Mouse (Mus musculus) intestine, embryonic 16.5 days (tissue): Measurements from ENCODE around the gene Dclk1. TPM values are rescaled to one million over a fixed set of nuclear protein-coding genes. Genes with fewer than 3 reads are reported as not detected.

Source experiments
- ATAC-seq: fragments of 200-750 bp; cut with Nextera tagmentation; 2 replicates; pipeline ENCODE4 v1.8.0; 2017; ENCODE audit warnings: moderate TSS enrichment, moderate library complexity
- H3K27ac ChIP-seq: fragments of 300-500 bp; sonication (generic); 2 replicates; pipeline ENCODE4 v1.5.1; 2014; ENCODE audit warnings: mild to moderate bottlenecking, low read length
- H3K27me3 ChIP-seq: fragments of 300-500 bp; sonication (generic); replicated peaks from 2 replicates; pipeline ENCODE4 v1.6.1; 2014; ENCODE audit warnings: low read length, control low read depth, mixed read lengths; ENCODE audit not compliant: control insufficient read depth, insufficient read depth
- H3K36me3 ChIP-seq: fragments of 300-500 bp; sonication (generic); 2 replicates; pipeline ENCODE4 v1.6.1; 2014; ENCODE audit warnings: low read length, control low read depth; ENCODE audit not compliant: control insufficient read depth, insufficient read depth
- H3K4me1 ChIP-seq: fragments of 300-500 bp; sonication (generic); 2 replicates; pipeline ENCODE4 v1.6.1; 2014; ENCODE audit warnings: low read length, control low read depth, mixed read lengths; ENCODE audit not compliant: control insufficient read depth, insufficient read depth
- H3K4me2 ChIP-seq: fragments of 300-500 bp; sonication (generic); 2 replicates; pipeline ENCODE4 v1.6.1; 2014; ENCODE audit warnings: low read depth, low read length, control low read depth
- H3K4me3 ChIP-seq: fragments of 300-500 bp; sonication (generic); 2 replicates; pipeline ENCODE4 v1.5.1; 2014; ENCODE audit warnings: mild to moderate bottlenecking, low read length
- H3K9ac ChIP-seq: fragments of 300-500 bp; sonication (generic); 2 replicates; pipeline ENCODE4 v1.6.1; 2014; ENCODE audit warnings: low read depth, low read length
- H3K9me3 ChIP-seq: fragments of 300-500 bp; sonication (generic); 2 replicates; pipeline ENCODE4 v1.6.1; 2016; ENCODE audit warnings: low read length, control low read depth; ENCODE audit not compliant: control insufficient read depth
- WGBS: fragments of 180-500 bp; shearing (Covaris S2); extraction: QIAGEN DNeasy Blood & Tissue Kit; methylation state at CpG from one replicate; pipeline ENCODE4 v1.1.7; 2014; 5-methylcytosine and 5-hydroxymethylcytosine counted together
- polyA plus RNA-seq: library from polyadenylated mRNA; unstranded; fragments of >200 nt; fragmentation: Nextera tagmentation; extraction: Ambion mirVana; gene quantifications from 2 replicates; pipeline ENCODE4 v1.2.1, GENCODE M21; 2015

The Dclk1 gene
- polyA plus RNA-seq, 1 experiment from 2014 or later = 11.6 TPM

- H3K4me1 ChIP-seq = no peaks in the 10 kb centered on the region
- H3K27me3 ChIP-seq = no peaks in the 10 kb centered on the region
- H3K9ac ChIP-seq = no peak overlapping the region
- H3K9me3 ChIP-seq = no peaks in the 10 kb centered on the region
- no peak for ATAC-seq
- no peak overlapping the region for H3K4me2 ChIP-seq
- 50% methylated on average over 8 of the region's 8 CpGs for WGBS
- H3K36me3 ChIP-seq = no peaks in the 10 kb centered on the region
- no peak overlapping the region for H3K27ac ChIP-seq
- no peak overlapping the region for H3K4me3 ChIP-seq
These were observed 178.4 kb downstream of the Dclk1 start for GRCm38 (mm10) chr3:55420436-55421083.

- H3K27me3 ChIP-seq = no peaks in the 10 kb centered on the region
- 31% methylated on average over 11 of the region's 11 CpGs for WGBS
- H3K27ac ChIP-seq = no peak overlapping the region
- H3K36me3 ChIP-seq = no peaks in the 10 kb centered on the region
- H3K4me3 ChIP-seq = no peak overlapping the region
- no peaks in the 10 kb centered on the region for H3K9me3 ChIP-seq
- H3K9ac ChIP-seq = no peak overlapping the region
- no peaks in the 10 kb centered on the region for H3K4me1 ChIP-seq
- ATAC-seq = no peak
- no peak overlapping the region for H3K4me2 ChIP-seq
These were observed 181.7 kb downstream of the Dclk1 start for GRCm38 (mm10) chr3:55423640-55424397.

- H3K4me1 ChIP-seq = no peaks in the 10 kb centered on the region
- H3K9ac ChIP-seq = no peak overlapping the region
- H3K27ac ChIP-seq = no peak overlapping the region
- no peak overlapping the region for H3K4me2 ChIP-seq
- no peaks in the 10 kb centered on the region for H3K36me3 ChIP-seq
- WGBS = 71% methylated on average over 2 of the region's 2 CpGs
- no peak overlapping the region for H3K4me3 ChIP-seq
- H3K27me3 ChIP-seq = no peaks in the 10 kb centered on the region
- H3K9me3 ChIP-seq = 0 out of 2 replicates have a peak, but pooled peaks cover 2% of the 10 kb centered on the region
- ATAC-seq = no peak
These were observed 187.9 kb downstream of the Dclk1 start for GRCm38 (mm10) chr3:55430022-55430549.

- Histone ChIP-seq H3K4me3 (no peak overlapping the region), H3K36me3 (no peaks in the 10 kb centered on the region), H3K9ac (no peak overlapping the region), H3K27ac (no peak overlapping the region), H3K9me3 (0 out of 2 replicates have a peak, but pooled peaks cover 2% of the 10 kb centered on the region), H3K4me1 (no peaks in the 10 kb centered on the region), H3K4me2 (no peak overlapping the region), H3K27me3 (no peaks in the 10 kb centered on the region)
- ATAC-seq = no peak
- 91% methylated on average over 3 of the region's 3 CpGs for WGBS
These were observed 189.1 kb downstream of the Dclk1 start for GRCm38 (mm10) chr3:55431223-55431622.

DNA sequence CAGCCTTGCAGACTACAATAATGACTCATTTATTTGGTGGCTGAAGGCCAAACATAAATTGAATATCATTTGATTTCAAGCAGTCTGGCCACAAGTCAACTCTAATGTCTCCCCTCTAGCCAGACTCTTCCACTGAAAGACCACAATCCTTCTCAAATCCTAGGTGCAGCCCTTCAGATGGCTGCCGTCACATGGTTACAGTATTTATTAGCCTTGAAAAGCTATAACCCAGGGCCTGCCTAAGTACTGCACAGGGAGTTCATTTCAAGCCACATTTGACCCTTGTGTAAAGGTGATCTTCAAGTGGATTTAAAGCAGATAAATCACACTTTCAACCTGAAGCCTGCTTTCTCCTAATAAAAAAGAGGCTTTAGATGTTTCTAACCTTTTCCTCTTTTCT lies 192.1 kb downstream of the Dclk1 start:
- Histone ChIP-seq H3K36me3 (no peaks in the 10 kb centered on the region), H3K27ac (no peak overlapping the region), H3K4me3 (no peak overlapping the region), H3K9ac (no peak overlapping the region), H3K27me3 (no peaks in the 10 kb centered on the region), H3K4me1 (no peaks in the 10 kb centered on the region), H3K4me2 (no peak overlapping the region), H3K9me3 (0 out of 2 replicates have a peak, but pooled peaks cover 2% of the 10 kb centered on the region)
- 57% methylated on average over 1 of the region's 1 CpGs for WGBS
- no peak for ATAC-seq

DNA sequence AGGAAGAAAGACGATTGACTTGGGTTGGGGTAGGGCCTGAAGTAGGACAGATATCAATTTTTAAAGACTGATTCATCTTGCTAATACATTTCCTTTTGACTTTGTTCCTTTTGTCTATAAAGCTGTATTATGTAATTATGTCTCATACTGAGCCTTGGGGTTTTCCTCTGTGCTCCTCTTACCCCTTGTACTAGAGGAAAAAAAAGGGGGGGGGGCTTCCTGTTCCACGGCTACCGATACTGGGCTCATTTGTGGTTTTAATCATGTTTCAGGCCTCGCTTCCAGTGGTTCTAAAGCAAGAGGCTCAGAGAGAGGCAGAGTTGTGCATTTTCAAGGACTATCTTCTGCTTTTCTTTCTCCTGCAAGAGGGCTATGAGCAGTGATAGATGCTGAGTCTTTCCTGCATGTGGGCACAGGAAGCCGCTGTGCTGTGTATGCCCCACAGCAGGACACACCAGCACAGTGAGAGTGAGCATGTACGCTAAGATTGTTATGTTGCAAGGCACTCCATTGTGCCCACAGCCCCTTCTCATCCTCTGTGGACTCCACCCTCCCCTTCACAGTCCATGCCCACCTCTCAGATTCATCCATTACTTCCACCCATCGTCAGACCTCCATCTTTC lies 196.8 kb downstream of the Dclk1 start:
- no peak for ATAC-seq
- Histone ChIP-seq H3K4me3 (no peak overlapping the region), H3K4me2 (no peak overlapping the region), H3K36me3 (no peaks in the 10 kb centered on the region), H3K27me3 (no peaks in the 10 kb centered on the region), H3K9me3 (no peaks in the 10 kb centered on the region), H3K9ac (no peak overlapping the region), H3K4me1 (no peaks in the 10 kb centered on the region), H3K27ac (no peak overlapping the region)
- 80% methylated on average over 7 of the region's 7 CpGs for WGBS

- no peaks in the 10 kb centered on the region for H3K36me3 ChIP-seq
- no peak overlapping the region for H3K27ac ChIP-seq
- H3K4me1 ChIP-seq = no peaks in the 10 kb centered on the region
- no peak for ATAC-seq
- H3K4me3 ChIP-seq = no peak overlapping the region
- 55% methylated on average over 8 of the region's 8 CpGs for WGBS
- no peaks in the 10 kb centered on the region for H3K9me3 ChIP-seq
- H3K27me3 ChIP-seq = no peaks in the 10 kb centered on the region
- no peak overlapping the region for H3K4me2 ChIP-seq
- no peak overlapping the region for H3K9ac ChIP-seq
These were observed 198.2 kb downstream of the Dclk1 start for GRCm38 (mm10) chr3:55440342-55440741.

GRCm38 (mm10) chr3:55442012-55442645 lies 200.0 kb downstream of the Dclk1 start:
- WGBS = 77% methylated on average over 11 of the region's 11 CpGs
- no peaks in the 10 kb centered on the region for H3K4me1 ChIP-seq
- H3K4me2 ChIP-seq = no peak overlapping the region
- H3K27me3 ChIP-seq = no peaks in the 10 kb centered on the region
- H3K36me3 ChIP-seq = no peaks in the 10 kb centered on the region
- H3K9me3 ChIP-seq = no peaks in the 10 kb centered on the region
- no peak overlapping the region for H3K27ac ChIP-seq
- H3K9ac ChIP-seq = no peak overlapping the region
- H3K4me3 ChIP-seq = no peak overlapping the region
- no peak for ATAC-seq

GRCm38 (mm10) chr3:55443271-55443670 lies 201.1 kb downstream of the Dclk1 start:
- no peaks in the 10 kb centered on the region for H3K9me3 ChIP-seq
- 84% methylated on average over 8 of the region's 8 CpGs for WGBS
- ATAC-seq = no peak
- H3K27ac ChIP-seq = no peak overlapping the region
- H3K36me3 ChIP-seq = no peaks in the 10 kb centered on the region
- H3K9ac ChIP-seq = no peak overlapping the region
- H3K4me2 ChIP-seq = no peak overlapping the region
- no peaks in the 10 kb centered on the region for H3K4me1 ChIP-seq
- no peaks in the 10 kb centered on the region for H3K27me3 ChIP-seq
- no peak overlapping the region for H3K4me3 ChIP-seq
